Mouse (Mus musculus) activated CD4-positive, CD25-positive, alpha-beta regulatory T cell, adult 4 months (primary cell): ENCODE data around the gene Ppt2. TPM values are rescaled to one million over a fixed set of nuclear protein-coding genes. Genes with fewer than 3 reads are reported as not detected.

Source experiments
- ATAC-seq: one replicate; pipeline ENCODE4 v1.8.0; 2017
- polyA plus RNA-seq, 2 experiments: library from polyadenylated mRNA; unstranded; fragments of 100-300 nt; shearing (Covaris generic); gene quantifications; one replicate each; pipeline ENCODE4 v1.2.1; 2017

Gene Ppt2
- polyA plus RNA-seq, 2 experiments from 2014 or later: 13.3 to 16.8 TPM

GRCm38 (mm10) chr17:34604511-34605237, 23.6 kb downstream of the Ppt2 start:
- ATAC-seq: no peak

- ATAC-seq: peak; percentile 73
Measured at GRCm38 (mm10) chr17:34604061-34604508, 24.2 kb downstream of the Ppt2 start, which contains the start of gene Agpat1. TSS of gene Agpat1 (plus strand) at chr17:34604262.

- peak; percentile 87 for ATAC-seq
Measured at GRCm38 (mm10) chr17:34603375-34604060, 24.8 kb downstream of the Ppt2 start, which contains the start of gene Rnf5. TSS of gene Rnf5 (minus strand) at chr17:34603690.

- no peak for ATAC-seq
Measured at GRCm38 (mm10) chr17:34601796-34602195, 26.5 kb downstream of the Ppt2 start.

- no peak for ATAC-seq
Measured at GRCm38 (mm10) chr17:34599891-34600290, 28.4 kb downstream of the Ppt2 start.

GRCm38 (mm10) chr17:34597566-34598095, 30.7 kb downstream of the Ppt2 start, which contains the start of gene Ager:
TSS of gene Ager (plus strand) at chr17:34597862.
- ATAC-seq: no peak

GRCm38 (mm10) chr17:34596098-34596497, 32.2 kb downstream of the Ppt2 start:
- ATAC-seq: no peak

- ATAC-seq: no peak
Measured at GRCm38 (mm10) chr17:34593752-34594525, 34.4 kb downstream of the Ppt2 start.

GRCm38 (mm10) chr17:34592581-34593549, 35.4 kb downstream of the Ppt2 start:
- no peak for ATAC-seq

- peak; percentile 34 for ATAC-seq
Measured at GRCm38 (mm10) chr17:34591994-34592375, 36.3 kb downstream of the Ppt2 start.

- ATAC-seq: no peak
Measured at GRCm38 (mm10) chr17:34591029-34591993, 37.0 kb downstream of the Ppt2 start, which contains the start of gene Pbx2. TSS of gene Pbx2 (plus strand) at chr17:34591266.

GRCm38 (mm10) chr17:34590154-34590987, 37.9 kb downstream of the Ppt2 start:
- no peak for ATAC-seq

GRCm38 (mm10) chr17:34589681-34590101, 38.6 kb downstream of the Ppt2 start, which contains the start of gene Gpsm3:
TSS of gene Gpsm3 (plus strand) at chr17:34589806.
- peak; percentile 41 for ATAC-seq

GRCm38 (mm10) chr17:34589206-34589605, 39.1 kb downstream of the Ppt2 start:
- ATAC-seq: no peak

- no peak for ATAC-seq
Measured at GRCm38 (mm10) chr17:34588767-34589166, 39.5 kb downstream of the Ppt2 start.

GRCm38 (mm10) chr17:34587814-34588213, 40.5 kb downstream of the Ppt2 start:
- ATAC-seq: no peak

- peak; percentile 72 for ATAC-seq
Measured at GRCm38 (mm10) chr17:34587423-34587811, 40.9 kb downstream of the Ppt2 start.

GRCm38 (mm10) chr17:34586796-34587422, 41.4 kb downstream of the Ppt2 start:
- ATAC-seq: peak; percentile 37
